Mouse (Mus musculus): ENCODE measurements at regions not wholly inside any gene's neighbourhood (a gene's known extent, or its start where the extent isn't known, plus 50 kb on each side); places are given as distances from the start of the nearest gene placed in this dataset.

GRCm38 (mm10) chr17:45830324-45830723 is 96.7 kb upstream of the 1600014C23Rik start:
- no peak for TF ChIP-seq POLR2A (IDR thresholded peaks at IDR 0.05; ENCODE audit: extremely low read depth, insufficient read depth, low read length)
- no peak for TF ChIP-seq CTCF (IDR thresholded peaks at IDR 0.05; ENCODE audit: extremely low read depth, insufficient read depth, low read length)
